Mouse (Mus musculus): ENCODE data around the gene Vmn2r3.
"Not testable (repeated sequence)": the region's sequence is repeated elsewhere in the genome, so short reads cannot be mapped to it uniquely, and the experiment has no call there.

Vmn2r3 gene

GRCm38 (mm10) chr3:64289609-64290008 lies at the start of gene Vmn2r3:
Gene Vmn2r3 (minus strand): TSS chr3:64289709.
- no peak for DNase-seq (ENCODE audit: low spot score)

GRCm38 (mm10) chr3:64332548-64332947 lies 43.0 kb upstream of the Vmn2r3 start:
- no peak for DNase-seq (ENCODE audit: low spot score)

- no peak for DNase-seq (ENCODE audit: low spot score)
These were observed 32.3 kb upstream of the Vmn2r3 start for GRCm38 (mm10) chr3:64321824-64322223.

- DNase-seq (ENCODE audit: low spot score) = no peak
These were observed 17.3 kb upstream of the Vmn2r3 start for GRCm38 (mm10) chr3:64306799-64307198.

GRCm38 (mm10) chr3:64265762-64266112 lies 23.8 kb downstream of the Vmn2r3 start:
- no peak for DNase-seq (ENCODE audit: low spot score)

GRCm38 (mm10) chr3:64265056-64265761 lies 24.3 kb downstream of the Vmn2r3 start:
- not testable (repeated sequence) for DNase-seq (ENCODE audit: low spot score)

GRCm38 (mm10) chr3:64259582-64259981 lies 29.9 kb downstream of the Vmn2r3 start:
- no peak for DNase-seq (ENCODE audit: low spot score)

GRCm38 (mm10) chr3:64251646-64252045 lies 37.9 kb downstream of the Vmn2r3 start:
- DNase-seq (ENCODE audit: low spot score) = no peak

- DNase-seq (ENCODE audit: low spot score) = not testable (repeated sequence)
These were observed 39.0 kb downstream of the Vmn2r3 start for GRCm38 (mm10) chr3:64250461-64250860.

- DNase-seq (ENCODE audit: low spot score) = not testable (repeated sequence)
These were observed 54.0 kb downstream of the Vmn2r3 start for GRCm38 (mm10) chr3:64235459-64235858.

GRCm38 (mm10) chr3:64233655-64234054 lies 55.9 kb downstream of the Vmn2r3 start:
- DNase-seq (ENCODE audit: low spot score) = not testable (repeated sequence)

GRCm38 (mm10) chr3:64227243-64227642 lies 62.3 kb downstream of the Vmn2r3 start:
- DNase-seq (ENCODE audit: low spot score) = no peak
